ENCODE assay signal across 21 mouse cellular contexts in the genomic region with DNA sequence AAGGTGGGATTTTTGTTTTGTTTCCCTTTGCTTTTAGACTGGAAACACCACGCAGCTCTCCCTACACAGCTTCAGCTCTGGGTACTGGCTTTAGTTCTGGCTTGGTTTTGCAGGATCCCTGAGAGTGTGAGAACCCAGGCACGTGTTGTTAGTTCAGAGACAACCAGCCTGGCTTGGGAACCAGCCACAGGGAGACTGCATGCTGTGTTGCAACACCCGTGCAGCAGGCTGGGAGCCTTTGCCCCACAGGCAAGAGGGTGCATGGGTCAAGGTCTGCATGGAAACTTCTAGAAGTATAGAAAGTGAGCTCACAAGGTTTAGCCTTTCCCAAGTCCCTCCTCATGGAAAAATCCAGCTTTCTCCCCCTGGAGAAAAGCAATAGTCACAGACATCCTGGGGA. TPM values are rescaled to one million over a fixed set of nuclear protein-coding genes. Genes with fewer than 3 reads are reported as not detected.
"Had no signal": no experiment of that assay in that cellular context is flagged by ENCODE, and none has a peak within 500 bp of the region (broad histone marks: within the 10 kb centered on the region; RNA-seq: fewer than 3 reads in every experiment).

No protein-coding gene starts in this region.

- DNase-seq: kidney, adult 2 months; kidney, postnatal 14 days; layer of hippocampus, postnatal 36 days; lung, adult 2 months; lung, postnatal 4 days; midbrain, embryonic 14.5 days; right cerebral cortex, adult 18-20 months; thymus, adult 2 months; thymus, postnatal 25 days had no signal

- H3K27me3 ChIP-seq: limb, embryonic 15.5 days; neural tube, embryonic 15.5 days had no signal

- H3K9ac ChIP-seq: kidney, embryonic 15.5 days; limb, embryonic 15.5 days; neural tube, embryonic 15.5 days had no signal

- H3K4me1 ChIP-seq: kidney, embryonic 15.5 days; limb, embryonic 15.5 days; midbrain, embryonic 10.5 days; neural tube, embryonic 15.5 days had no signal

- ATAC-seq: lung, postnatal 0 days had no signal

- H3K4me3 ChIP-seq: kidney, embryonic 15.5 days; limb, embryonic 15.5 days; midbrain, embryonic 10.5 days; myocyte; neural tube, embryonic 15.5 days had no signal

- H3K27ac ChIP-seq: kidney, embryonic 15.5 days; limb, embryonic 15.5 days; midbrain, embryonic 10.5 days; neural tube, embryonic 15.5 days had no signal

- H3K9me3 ChIP-seq: kidney, embryonic 15.5 days; limb, embryonic 15.5 days; midbrain, embryonic 10.5 days; neural tube, embryonic 15.5 days had no signal

- H3K4me2 ChIP-seq: kidney, embryonic 15.5 days; limb, embryonic 15.5 days; neural tube, embryonic 15.5 days had no signal

- H3K36me3 ChIP-seq: kidney, embryonic 15.5 days; limb, embryonic 15.5 days; midbrain, embryonic 10.5 days; neural tube, embryonic 15.5 days had no signal

RNA-seq across cellular contexts. Expression of gene Tfap2c, which starts 38.5 kb away (rescaled TPM):
- total RNA-seq: megakaryocyte, adult 5-6 weeks had no signal
- polyA plus RNA-seq: kidney, adult 2 months; lung, postnatal 0 days; myocyte had no signal

RNA-seq across cellular contexts. Expression of gene Fam209, which starts 38.6 kb away (rescaled TPM):
- total RNA-seq: layer of hippocampus, postnatal 36 days; left cerebral cortex, adult 8-10 months; left cerebral cortex, postnatal 25 days had no signal
- polyA plus RNA-seq: kidney, embryonic 15.5 days; limb, embryonic 11.5 days; neural tube, embryonic 11.5 days; neural tube, embryonic 15.5 days had no signal

RNA-seq across cellular contexts. Expression of gene Gcnt7, which starts 52.5 kb away (rescaled TPM):
- total RNA-seq: layer of hippocampus, postnatal 36 days; left cerebral cortex, adult 8-10 months; left cerebral cortex, postnatal 25 days; megakaryocyte, adult 5-6 weeks had no signal
- polyA plus RNA-seq: kidney, adult 2 months; lung, adult 2 months; thymus, adult 2 months; urinary bladder, adult 2 months had no signal
